Mouse (Mus musculus) stomach, postnatal 0 days (tissue): ENCODE data around the gene Gm12248. TPM values are rescaled to one million over a fixed set of nuclear protein-coding genes. Genes with fewer than 3 reads are reported as not detected.

Experiments
- ATAC-seq: fragments of 200-750 bp; cut with Nextera tagmentation; 2 replicates; pipeline ENCODE4 v1.8.0; 2017; ENCODE audit not compliant: low FRiP score, low TSS enrichment
- DNase-seq: peaks from one replicate; pipeline ENCODE4 v3.0.0-alpha.2; 2016; ENCODE audit warnings: low spot score
- H3K27ac ChIP-seq: fragments of 300-500 bp; sonication (generic); replicated peaks from 2 replicates; pipeline ENCODE4 v1.5.1; 2014; ENCODE audit warnings: mild to moderate bottlenecking, control low read depth
- H3K27me3 ChIP-seq: fragments of 300-500 bp; sonication (generic); 2 replicates; pipeline ENCODE4 v1.6.1; 2014; ENCODE audit warnings: low read length; ENCODE audit not compliant: control insufficient read depth, insufficient read depth
- H3K36me3 ChIP-seq: fragments of 300-500 bp; sonication (generic); 2 replicates; pipeline ENCODE4 v1.6.1; 2014; ENCODE audit warnings: low read length, mixed read lengths; ENCODE audit not compliant: control insufficient read depth, insufficient read depth
- H3K4me1 ChIP-seq: fragments of 300-500 bp; sonication (generic); replicated peaks from 2 replicates; pipeline ENCODE4 v1.6.1; 2014; ENCODE audit warnings: antibody characterized with exemption; ENCODE audit not compliant: control insufficient read depth, insufficient read depth
- H3K4me2 ChIP-seq: fragments of 300-500 bp; sonication (generic); replicated peaks from 2 replicates; pipeline ENCODE4 v1.6.1; 2014; ENCODE audit warnings: low read depth, mild to moderate bottlenecking, control low read depth, moderate library complexity
- H3K4me3 ChIP-seq: fragments of 300-500 bp; sonication (generic); 2 replicates; pipeline ENCODE4 v1.5.1; 2014; ENCODE audit warnings: low read depth, low read length, control low read depth
- H3K9ac ChIP-seq: fragments of 300-500 bp; sonication (generic); 2 replicates; pipeline ENCODE4 v1.6.1; 2014; ENCODE audit warnings: mild to moderate bottlenecking, low read length, control low read depth, mixed read lengths
- H3K9me3 ChIP-seq: fragments of 300-500 bp; sonication (generic); 2 replicates; pipeline ENCODE4 v1.6.1; 2016; ENCODE audit warnings: low read length; ENCODE audit not compliant: control insufficient read depth
- CTCF ChIP-seq: IDR thresholded peaks from 2 replicates; pipeline ENCODE4 v1.5.1; 2016; ENCODE audit warnings: antibody characterized with exemption, low read depth, mild to moderate bottlenecking, moderate library complexity
- EP300 ChIP-seq: optimal IDR thresholded peaks from 2 replicates; pipeline ENCODE3; 2016; ENCODE audit warnings: antibody characterized with exemption
- WGBS: fragments of 180-500 bp; shearing (Covaris S2); extraction: QIAGEN DNeasy Blood & Tissue Kit; methylation state at CpG from one replicate; pipeline ENCODE4 v1.1.7; 2014; 5-methylcytosine and 5-hydroxymethylcytosine counted together
- polyA plus RNA-seq: library from polyadenylated mRNA; unstranded; fragments of >200 nt; fragmentation: Nextera tagmentation; extraction: Ambion mirVana; gene quantifications from 2 replicates; pipeline ENCODE4 v1.2.1, GENCODE M21; 2015

Gene Gm12248
- polyA plus RNA-seq, 1 experiment from 2014 or later = not detected

DNA sequence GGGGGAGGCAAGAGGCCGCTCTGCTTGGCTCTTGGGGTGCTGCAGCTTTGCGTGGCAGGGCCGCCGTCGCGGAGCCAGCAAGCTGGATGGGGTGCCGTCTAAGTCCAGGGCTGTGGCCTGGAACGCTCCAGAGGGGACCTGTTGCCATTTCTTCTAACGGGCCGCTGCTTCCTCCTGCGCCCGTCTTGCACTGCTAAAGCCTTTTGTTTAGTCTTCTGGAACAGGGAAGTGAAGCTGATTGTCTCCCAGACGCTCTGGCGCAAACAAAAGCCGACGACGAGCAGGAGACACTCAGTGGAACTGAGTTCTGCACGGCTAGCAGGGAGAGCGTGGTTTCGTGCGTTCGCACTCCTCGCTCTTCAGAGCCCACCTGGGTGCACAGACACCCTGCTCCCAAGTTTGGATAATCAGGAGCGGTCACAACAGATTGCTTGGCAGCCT, 11.4 kb upstream of the Gm12248 start:
- Histone ChIP-seq H3K9ac (peak overlapping the region; percentile 82), H3K27me3 (no peaks in the 10 kb centered on the region), H3K27ac (peak overlapping the region; percentile 94), H3K4me3 (peak overlapping the region; percentile 77), H3K36me3 (no peaks in the 10 kb centered on the region), H3K9me3 (no peaks in the 10 kb centered on the region), H3K4me2 (peak overlapping the region; percentile 77), H3K4me1 (no peaks in the 10 kb centered on the region; the same call in 1 of the 2 replicates)
- ATAC-seq (peak; percentile 1; the same call in 1 of the 2 replicates), DNase-seq (peak; percentile 57)
- WGBS = 0% methylated on average over 24 of the region's 24 CpGs
- TF ChIP-seq EP300 = no peak
- TF ChIP-seq CTCF = no peak

DNA sequence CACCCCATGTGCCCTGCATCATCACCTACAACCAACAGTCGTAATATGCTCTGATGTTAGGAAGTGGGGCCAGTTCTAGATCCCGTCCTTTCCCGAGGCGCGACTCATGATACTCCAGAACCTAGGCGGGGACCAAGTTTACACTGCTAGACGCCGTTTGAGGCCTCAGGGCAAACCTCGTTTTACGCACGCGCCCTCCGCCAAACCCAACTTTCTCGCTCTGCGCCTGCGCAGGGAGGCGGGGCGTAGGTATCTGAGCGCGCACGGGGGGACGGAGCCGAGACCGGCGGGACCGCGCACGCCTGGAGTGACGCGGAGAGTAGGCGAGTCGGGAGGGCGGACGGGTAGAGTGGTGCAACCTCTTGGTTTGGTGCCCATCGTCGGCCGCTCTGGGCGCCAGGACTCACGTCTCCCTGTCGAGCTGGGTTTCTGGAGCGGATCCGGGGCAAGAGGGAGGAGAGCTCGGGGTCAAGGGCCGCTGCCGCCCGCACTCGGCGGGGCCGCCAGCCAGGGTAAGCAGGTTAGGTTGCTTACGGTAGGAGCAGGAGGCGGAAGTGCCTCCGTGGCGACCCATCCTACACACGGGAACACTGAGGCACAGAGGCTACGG, 10.9 kb upstream of the Gm12248 start, which contains the start of gene Cnot8:
Gene Cnot8 (plus strand): TSS at position 457 of the 610 bp plus-strand sequence.
- ATAC-seq = peak; percentile 98

DNA sequence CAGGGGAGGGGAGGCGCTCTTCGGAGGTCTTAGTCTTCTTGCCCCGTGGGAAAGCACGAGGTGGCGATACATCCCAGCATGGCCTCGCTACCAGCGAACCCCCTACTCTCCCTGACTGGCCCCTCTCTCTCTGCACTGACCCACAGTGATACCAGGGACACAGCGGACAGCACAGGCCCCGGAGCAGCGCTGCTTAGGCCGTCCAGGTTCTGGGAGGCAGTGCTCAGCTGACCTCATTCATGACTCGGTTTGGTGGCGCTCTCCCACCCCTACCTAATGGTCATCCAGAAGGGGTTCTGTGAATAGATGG, 10.4 kb upstream of the Gm12248 start:
- WGBS = 55% methylated on average over 13 of the region's 13 CpGs
- no peak for TF ChIP-seq EP300
- TF ChIP-seq CTCF = no peak
- Histone ChIP-seq H3K27me3 (no peaks in the 10 kb centered on the region), H3K27ac (peak overlapping the region; percentile 66; the same call in 1 of the 2 replicates), H3K9me3 (no peaks in the 10 kb centered on the region), H3K4me2 (peak overlapping the region; percentile 33), H3K4me1 (no peaks in the 10 kb centered on the region; the same call in 1 of the 2 replicates), H3K9ac (peak overlapping the region; percentile 48), H3K36me3 (no peaks in the 10 kb centered on the region), H3K4me3 (peak overlapping the region; percentile 4; the same call in 1 of the 2 replicates)
- ATAC-seq = no peak; the same call in 1 of the 2 replicates
- no peak for DNase-seq

More for the DNA sequence above, 10.9 kb upstream of the Gm12248 start, which contains the start of gene Cnot8:
- Histone ChIP-seq H3K36me3 (no peaks in the 10 kb centered on the region), H3K9ac (peak within 1 kb of the TSS; percentile 82), H3K4me1 (no peaks in the 10 kb centered on the region; the same call in 1 of the 2 replicates), H3K4me2 (peak within 1 kb of the TSS; percentile 77), H3K9me3 (no peaks in the 10 kb centered on the region), H3K4me3 (peak within 1 kb of the TSS; percentile 77), H3K27ac (peak within 1 kb of the TSS; percentile 94), H3K27me3 (no peaks in the 10 kb centered on the region)
- WGBS = under 1% methylated on average over 54 of the region's 55 CpGs
- no peak for TF ChIP-seq CTCF
- TF ChIP-seq EP300 = peak; percentile 22
- peak; percentile 100 for DNase-seq

DNA sequence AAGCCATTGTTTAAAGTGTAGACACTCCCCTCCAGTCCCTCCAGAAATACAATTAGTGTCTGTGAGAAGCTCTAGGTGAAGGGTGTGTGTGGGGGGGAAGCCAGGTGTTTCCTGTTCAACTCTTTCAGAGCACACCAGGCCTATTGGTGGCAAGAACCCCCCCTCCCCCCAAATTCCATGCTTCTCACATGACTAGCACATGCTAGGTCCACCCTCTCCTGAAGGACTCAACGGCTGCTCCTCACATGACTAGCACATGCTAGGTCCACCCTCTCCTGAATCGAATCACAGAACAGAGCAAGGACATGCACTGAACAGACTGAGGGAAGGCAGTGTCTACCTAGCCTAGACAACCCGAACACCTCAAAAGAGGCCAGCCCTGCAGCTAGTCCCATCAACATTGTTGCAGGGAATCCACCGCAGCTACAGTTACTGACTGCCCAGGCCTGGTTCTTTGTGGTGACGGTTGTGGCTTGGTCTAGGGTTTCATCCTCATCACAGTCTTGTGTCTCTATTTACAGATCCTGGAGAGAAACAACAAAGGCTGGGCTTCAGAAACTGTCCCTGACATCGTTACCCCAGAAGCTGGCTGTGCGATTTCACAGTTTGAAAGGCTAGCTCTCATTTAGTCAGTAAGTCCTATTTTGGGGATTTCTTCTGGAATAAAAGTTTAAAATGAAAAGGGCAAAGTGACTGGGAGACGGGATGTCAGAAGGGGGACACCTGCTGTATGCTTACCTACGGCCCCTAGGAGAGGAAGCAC, 9.8 kb upstream of the Gm12248 start:
- H3K9me3 ChIP-seq = no peaks in the 10 kb centered on the region

DNA sequence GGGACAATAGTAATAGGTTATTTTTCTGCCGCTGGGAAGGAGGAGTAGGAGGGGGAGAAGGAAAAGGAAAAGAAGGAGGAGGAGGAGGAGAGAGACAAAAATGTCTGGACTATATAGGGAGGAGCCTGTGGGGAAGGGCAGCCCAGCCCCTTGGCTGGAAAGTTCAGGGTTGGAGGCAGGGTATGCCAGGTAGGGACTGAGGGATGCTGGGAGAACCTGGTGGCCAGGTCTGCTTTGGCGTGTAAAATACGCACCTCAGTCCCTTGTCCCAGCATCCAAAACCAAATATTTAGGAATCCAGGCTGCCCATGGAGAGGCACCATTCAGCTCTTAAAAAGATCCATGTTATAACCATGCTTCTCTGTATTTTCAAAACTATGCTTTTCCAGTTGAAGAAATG, 9.2 kb upstream of the Gm12248 start:
- ATAC-seq (no peak), DNase-seq (no peak)
- H3K36me3 ChIP-seq = no peaks in the 10 kb centered on the region
- H3K4me1 ChIP-seq = no peaks in the 10 kb centered on the region; the same call in 1 of the 2 replicates
- H3K4me3 ChIP-seq = no peak overlapping the region
- no peak overlapping the region for H3K4me2 ChIP-seq
- WGBS = 57% methylated on average over 3 of the region's 3 CpGs
- TF ChIP-seq EP300 = no peak
- TF ChIP-seq CTCF = no peak
- H3K27ac ChIP-seq = 0 out of 2 replicates have a peak overlapping the region, but pooled peaks have one; percentile 1
- H3K9me3 ChIP-seq = no peaks in the 10 kb centered on the region
- no peaks in the 10 kb centered on the region for H3K27me3 ChIP-seq
- H3K9ac ChIP-seq = no peak overlapping the region

More for the DNA sequence above, 9.8 kb upstream of the Gm12248 start:
- no peak for TF ChIP-seq EP300
- no peak for TF ChIP-seq CTCF
- Histone ChIP-seq H3K9ac (no peak overlapping the region), H3K4me2 (no peak overlapping the region), H3K4me1 (no peaks in the 10 kb centered on the region; the same call in 1 of the 2 replicates), H3K27ac (no peak overlapping the region; the same call in 1 of the 2 replicates), H3K27me3 (no peaks in the 10 kb centered on the region), H3K4me3 (no peak overlapping the region), H3K36me3 (no peaks in the 10 kb centered on the region)
- peak; percentile 47 for DNase-seq
- no peak for ATAC-seq
- WGBS = 82% methylated on average over 9 of the region's 9 CpGs
